Mouse (Mus musculus): Measurements from ENCODE around the gene Kif15. TPM values are rescaled to one million over a fixed set of nuclear protein-coding genes. Genes with fewer than 3 reads are reported as not detected.
A peak's percentile ranks its signal among the peaks of the same experiment; 100 is the strongest.

The Kif15 gene
- polyA plus RNA-seq, 1 experiment from 2014 or later = 36.2 TPM

DNA sequence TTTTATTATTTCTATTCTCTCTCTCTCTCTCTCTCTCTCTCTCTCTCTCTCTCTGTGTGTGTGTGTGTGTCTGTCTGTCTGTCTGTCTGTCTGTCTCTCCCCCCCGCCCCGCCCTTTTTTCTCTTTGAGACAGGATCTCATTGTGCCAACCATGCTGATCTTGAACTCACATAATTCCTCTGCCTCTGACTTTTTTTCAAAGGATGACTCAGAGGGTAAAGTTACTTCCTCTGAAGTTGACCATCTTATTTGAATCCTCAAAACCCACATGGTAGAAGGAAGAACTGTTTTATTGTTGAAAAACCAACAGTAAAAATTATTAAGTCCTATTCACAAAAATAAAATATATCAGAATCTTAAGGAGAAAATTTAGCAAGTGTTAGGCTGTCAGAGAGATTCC, 53.9 kb downstream of the Kif15 start:
- Histone ChIP-seq H3K4me2 (ENCODE audit: low read depth, low read length) (no peak overlapping the region), H3K36me3 (ENCODE audit: control insufficient read depth, insufficient read depth, low read length) (peaks cover 16% of the 10 kb centered on the region), H3K27me3 (ENCODE audit: control insufficient read depth, insufficient read depth, low read length) (no peaks in the 10 kb centered on the region), H3K4me1 (ENCODE audit: control insufficient read depth, insufficient read depth, low read length) (no peaks in the 10 kb centered on the region), H3K27ac (ENCODE audit: low read length) (no peak overlapping the region), H3K4me3 (replicated peaks; ENCODE audit: low read length) (no peak overlapping the region), H3K9me3 (replicated peaks; ENCODE audit: control insufficient read depth, low read length) (no peaks in the 10 kb centered on the region), H3K9ac (ENCODE audit: low read length) (no peak overlapping the region)
- no peak for ATAC-seq (ENCODE audit: insufficient read depth, low FRiP score)
- 97% methylated on average over 2 of the region's 2 CpGs for WGBS

DNA sequence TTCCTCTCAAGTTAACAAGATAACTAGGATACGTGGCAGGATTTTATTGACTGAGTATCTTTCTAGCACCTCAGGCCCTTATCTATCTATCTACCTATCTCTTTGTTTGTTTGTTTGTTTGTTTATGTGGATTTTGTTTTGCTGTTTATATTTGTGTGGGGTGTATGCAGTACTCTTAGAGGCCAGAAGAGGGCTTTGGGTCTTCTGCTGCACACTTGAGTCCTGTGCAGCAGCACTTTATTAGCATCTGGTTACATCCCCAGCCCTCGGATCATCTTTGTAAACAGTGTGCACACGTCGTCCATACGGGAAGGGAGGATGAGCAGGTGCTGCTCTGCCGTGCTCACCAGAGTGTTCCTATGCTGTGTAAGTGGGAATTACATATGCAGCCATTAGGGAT, 55.2 kb downstream of the Kif15 start:
- Histone ChIP-seq H3K9ac (ENCODE audit: low read length) (no peak overlapping the region), H3K4me1 (ENCODE audit: control insufficient read depth, insufficient read depth, low read length) (no peaks in the 10 kb centered on the region), H3K27me3 (ENCODE audit: control insufficient read depth, insufficient read depth, low read length) (no peaks in the 10 kb centered on the region), H3K27ac (ENCODE audit: low read length) (no peak overlapping the region), H3K4me3 (replicated peaks; ENCODE audit: low read length) (no peak overlapping the region), H3K4me2 (ENCODE audit: low read depth, low read length) (no peak overlapping the region), H3K36me3 (ENCODE audit: control insufficient read depth, insufficient read depth, low read length) (peaks cover 16% of the 10 kb centered on the region), H3K9me3 (replicated peaks; ENCODE audit: control insufficient read depth, low read length) (no peaks in the 10 kb centered on the region)
- no peak for ATAC-seq (ENCODE audit: insufficient read depth, low FRiP score)
- WGBS = 72% methylated on average over 6 of the region's 6 CpGs

DNA sequence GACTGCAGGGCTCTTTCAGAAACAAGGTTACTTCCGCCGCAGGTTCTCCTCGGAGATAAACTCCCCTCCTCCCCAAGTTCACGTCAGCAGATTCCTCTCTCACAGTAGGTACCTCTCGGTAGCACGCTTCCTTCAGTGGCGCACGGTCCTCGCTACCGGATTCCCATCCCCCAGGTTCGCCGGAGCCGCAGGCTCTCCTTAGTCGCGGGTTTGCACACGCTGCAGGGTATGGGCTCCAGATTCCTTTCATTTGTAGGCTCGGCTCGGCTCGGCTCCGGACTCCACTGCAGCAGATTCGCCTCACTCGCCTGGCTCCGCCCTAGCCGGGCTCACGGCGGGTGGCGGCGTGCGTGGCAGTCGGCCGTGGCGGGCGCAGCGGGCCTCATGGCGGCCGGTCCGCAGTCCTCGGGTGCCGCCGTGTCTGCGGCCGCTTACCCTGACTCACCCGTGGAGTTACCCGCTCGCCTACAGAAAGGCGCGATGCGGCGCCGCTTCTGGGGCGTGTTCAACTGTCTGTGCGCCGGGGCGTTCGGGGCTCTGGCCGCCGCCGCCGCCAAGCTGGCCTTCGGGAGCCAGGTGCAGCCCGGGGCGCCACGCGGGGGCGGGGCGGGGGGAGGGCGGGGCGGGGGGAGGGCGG, 70.3 kb downstream of the Kif15 start, which contains the start of gene Tmem42:
Gene Tmem42 (plus strand): TSS at position 332 of the 637 bp plus-strand sequence.
- peak; percentile 99 for ATAC-seq (ENCODE audit: insufficient read depth, low FRiP score)
- Histone ChIP-seq H3K36me3 (ENCODE audit: control insufficient read depth, insufficient read depth, low read length) (no peaks in the 10 kb centered on the region), H3K9me3 (replicated peaks; ENCODE audit: control insufficient read depth, low read length) (no peaks in the 10 kb centered on the region), H3K27ac (ENCODE audit: low read length) (peak within 1 kb of the TSS; percentile 93), H3K4me3 (replicated peaks; ENCODE audit: low read length) (peak within 1 kb of the TSS; percentile 81), H3K9ac (ENCODE audit: low read length) (peak within 1 kb of the TSS; percentile 89), H3K4me1 (ENCODE audit: control insufficient read depth, insufficient read depth, low read length) (0 out of 2 replicates have a peak, but pooled peaks cover 10% of the 10 kb centered on the region), H3K4me2 (ENCODE audit: low read depth, low read length) (peak within 1 kb of the TSS; percentile 65), H3K27me3 (ENCODE audit: control insufficient read depth, insufficient read depth, low read length) (no peaks in the 10 kb centered on the region)
- under 1% methylated on average over 51 of the region's 69 CpGs for WGBS

DNA sequence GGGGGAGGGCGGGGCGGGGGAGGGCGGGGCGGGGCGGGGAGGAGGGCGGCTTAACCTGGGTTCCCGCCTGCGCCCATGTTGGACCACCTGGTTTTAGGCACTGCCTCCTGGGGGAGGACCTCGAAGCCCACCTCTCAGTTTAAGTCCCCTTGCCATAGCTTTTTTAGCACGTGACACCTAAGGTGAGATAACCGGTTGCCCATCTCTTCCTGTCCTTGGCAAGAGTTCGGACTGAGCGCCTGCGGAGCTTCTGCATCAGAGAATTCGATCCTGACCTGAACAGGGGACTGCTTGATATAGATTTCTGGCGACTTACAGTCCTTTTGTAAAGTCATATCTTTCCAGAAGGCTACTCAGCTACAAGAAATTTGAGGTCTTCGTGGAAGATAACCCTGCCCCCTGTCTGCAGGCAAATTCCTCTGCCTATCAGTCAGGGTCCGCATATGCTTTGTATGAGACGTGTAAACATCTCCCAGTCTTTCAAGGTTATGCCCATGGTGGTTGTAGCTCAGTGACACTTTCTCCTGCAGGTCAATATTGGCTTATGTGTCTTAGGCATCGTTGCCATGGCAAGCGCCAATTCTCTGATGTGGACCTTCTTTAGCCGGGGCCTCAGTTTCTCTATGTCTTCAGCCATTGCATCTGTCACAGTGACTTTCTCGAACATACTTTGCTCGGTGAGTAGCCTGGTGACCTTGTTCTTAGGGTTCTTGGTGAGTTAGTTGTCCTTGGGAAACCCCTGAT, 71.0 kb downstream of the Kif15 start:
- no peak for ATAC-seq (ENCODE audit: insufficient read depth, low FRiP score)
- peak overlapping the region; percentile 89; the same call in 1 of the 2 replicates for H3K9ac ChIP-seq (ENCODE audit: low read length)
- WGBS = 32% methylated on average over 19 of the region's 24 CpGs

DNA sequence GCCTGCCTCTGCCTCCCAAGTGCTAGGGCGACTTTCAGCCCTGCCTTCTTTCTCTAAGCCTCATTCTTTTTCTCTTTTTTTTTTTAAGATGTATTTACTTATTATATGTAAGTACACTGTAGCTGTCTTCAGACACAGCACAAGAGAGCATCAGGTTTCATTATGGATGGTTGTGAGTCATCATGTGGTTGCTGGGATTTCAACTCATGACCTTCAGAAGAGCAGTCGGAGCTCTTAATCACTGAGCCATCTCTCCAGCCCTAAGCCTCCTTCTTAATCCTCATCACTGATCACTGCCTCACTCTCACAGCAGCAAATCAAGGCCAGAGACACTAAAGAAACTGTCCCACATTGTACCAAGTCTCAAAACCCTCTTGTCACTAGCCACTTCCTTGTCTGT, 73.4 kb downstream of the Kif15 start:
- WGBS = 82% methylated on average over 2 of the region's 2 CpGs
- Histone ChIP-seq H3K4me2 (ENCODE audit: low read depth, low read length) (no peak overlapping the region), H3K9me3 (replicated peaks; ENCODE audit: control insufficient read depth, low read length) (no peaks in the 10 kb centered on the region), H3K4me3 (replicated peaks; ENCODE audit: low read length) (no peak overlapping the region), H3K27me3 (ENCODE audit: control insufficient read depth, insufficient read depth, low read length) (no peaks in the 10 kb centered on the region), H3K36me3 (ENCODE audit: control insufficient read depth, insufficient read depth, low read length) (no peaks in the 10 kb centered on the region), H3K4me1 (ENCODE audit: control insufficient read depth, insufficient read depth, low read length) (0 out of 2 replicates have a peak, but pooled peaks cover 9% of the 10 kb centered on the region), H3K9ac (ENCODE audit: low read length) (no peak overlapping the region), H3K27ac (ENCODE audit: low read length) (no peak overlapping the region)
- ATAC-seq (ENCODE audit: insufficient read depth, low FRiP score) = no peak

More for the DNA sequence above, 71.0 kb downstream of the Kif15 start:
- Histone ChIP-seq H3K27me3 (ENCODE audit: control insufficient read depth, insufficient read depth, low read length) (no peaks in the 10 kb centered on the region), H3K9me3 (replicated peaks; ENCODE audit: control insufficient read depth, low read length) (no peaks in the 10 kb centered on the region), H3K36me3 (ENCODE audit: control insufficient read depth, insufficient read depth, low read length) (no peaks in the 10 kb centered on the region), H3K27ac (ENCODE audit: low read length) (no peak overlapping the region), H3K4me1 (ENCODE audit: control insufficient read depth, insufficient read depth, low read length) (0 out of 2 replicates have a peak, but pooled peaks cover 10% of the 10 kb centered on the region), H3K4me3 (replicated peaks; ENCODE audit: low read length) (peak overlapping the region; percentile 81), H3K4me2 (ENCODE audit: low read depth, low read length) (peak overlapping the region; percentile 65)

DNA sequence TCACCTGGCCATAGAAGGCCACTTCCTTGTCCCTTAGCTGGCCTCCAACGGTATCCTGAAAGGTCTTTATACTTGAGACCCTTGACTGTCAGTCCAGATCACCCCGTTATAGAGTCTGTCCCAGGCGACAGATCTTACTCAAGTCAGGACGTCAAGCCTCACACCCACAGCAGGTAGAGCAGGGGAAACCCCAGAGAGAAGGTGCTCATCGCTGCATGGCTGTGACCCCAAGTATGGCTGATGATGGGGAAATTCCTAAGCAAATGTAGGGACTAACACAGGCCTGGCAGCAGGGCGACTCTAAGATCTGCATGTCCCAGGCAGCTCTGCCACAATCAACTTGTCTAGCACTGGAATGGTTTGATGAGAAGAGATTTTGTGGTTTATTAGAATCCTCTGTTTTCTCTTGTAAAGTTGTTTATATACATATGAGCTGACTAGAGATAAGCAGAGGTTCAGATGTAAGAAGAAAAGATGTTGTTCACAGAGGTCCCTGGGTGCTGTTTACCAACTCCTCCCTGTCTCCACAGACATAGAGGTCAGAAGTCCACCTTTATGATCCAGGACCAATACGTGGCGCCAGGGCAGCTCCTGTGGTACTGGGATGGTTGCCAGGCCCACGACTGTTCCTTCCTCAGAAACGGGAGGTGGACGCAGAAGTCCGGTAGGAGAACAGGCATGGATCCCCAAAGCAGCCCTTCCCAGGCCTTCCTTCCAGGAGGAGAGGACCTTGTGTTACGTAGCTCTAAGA, 80.8 kb downstream of the Kif15 start:
- H3K4me2 ChIP-seq (ENCODE audit: low read depth, low read length) = no peak overlapping the region
- no peak for ATAC-seq (ENCODE audit: insufficient read depth, low FRiP score)
- H3K27me3 ChIP-seq (ENCODE audit: control insufficient read depth, insufficient read depth, low read length) = no peaks in the 10 kb centered on the region
- H3K4me1 ChIP-seq (ENCODE audit: control insufficient read depth, insufficient read depth, low read length) = no peaks in the 10 kb centered on the region
- H3K27ac ChIP-seq (ENCODE audit: low read length) = no peak overlapping the region
- no peak overlapping the region for H3K4me3 ChIP-seq (replicated peaks; ENCODE audit: low read length)
- no peaks in the 10 kb centered on the region for H3K36me3 ChIP-seq (ENCODE audit: control insufficient read depth, insufficient read depth, low read length)
- H3K9me3 ChIP-seq (replicated peaks; ENCODE audit: control insufficient read depth, low read length) = no peaks in the 10 kb centered on the region
- WGBS = 77% methylated on average over 13 of the region's 13 CpGs
- H3K9ac ChIP-seq (ENCODE audit: low read length) = no peak overlapping the region

DNA sequence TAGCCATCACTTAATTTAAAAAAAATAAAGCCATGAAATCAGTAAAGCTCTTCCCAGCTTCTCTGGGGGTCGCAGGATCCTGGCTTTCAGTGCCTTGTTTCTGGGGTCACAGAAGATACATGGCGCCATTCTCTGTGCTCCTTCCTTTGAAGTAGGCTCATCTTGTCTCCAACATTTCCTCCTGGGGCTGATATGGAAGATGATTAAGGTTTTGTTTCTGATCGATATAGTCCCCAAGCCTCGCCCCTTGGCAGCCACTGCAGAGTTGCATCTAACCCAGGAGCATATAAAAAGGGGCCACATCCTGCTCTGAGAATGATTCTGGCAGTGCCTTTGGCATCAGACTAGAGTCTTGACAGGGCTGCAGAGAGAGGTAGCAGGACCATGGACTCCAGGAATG, 83.6 kb downstream of the Kif15 start, which contains the start of gene Tgm4:
Gene Tgm4 (plus strand): TSS at position 301 of the 400 bp plus-strand sequence.
- Histone ChIP-seq H3K27ac (ENCODE audit: low read length) (no peak within 1 kb of the TSS), H3K4me3 (replicated peaks; ENCODE audit: low read length) (no peak within 1 kb of the TSS), H3K9ac (ENCODE audit: low read length) (no peak within 1 kb of the TSS), H3K9me3 (replicated peaks; ENCODE audit: control insufficient read depth, low read length) (no peaks in the 10 kb centered on the region), H3K4me1 (ENCODE audit: control insufficient read depth, insufficient read depth, low read length) (no peaks in the 10 kb centered on the region), H3K36me3 (ENCODE audit: control insufficient read depth, insufficient read depth, low read length) (no peaks in the 10 kb centered on the region), H3K4me2 (ENCODE audit: low read depth, low read length) (no peak within 1 kb of the TSS), H3K27me3 (ENCODE audit: control insufficient read depth, insufficient read depth, low read length) (no peaks in the 10 kb centered on the region)
- WGBS = 80% methylated on average over 4 of the region's 4 CpGs
- ATAC-seq (ENCODE audit: insufficient read depth, low FRiP score) = no peak

DNA sequence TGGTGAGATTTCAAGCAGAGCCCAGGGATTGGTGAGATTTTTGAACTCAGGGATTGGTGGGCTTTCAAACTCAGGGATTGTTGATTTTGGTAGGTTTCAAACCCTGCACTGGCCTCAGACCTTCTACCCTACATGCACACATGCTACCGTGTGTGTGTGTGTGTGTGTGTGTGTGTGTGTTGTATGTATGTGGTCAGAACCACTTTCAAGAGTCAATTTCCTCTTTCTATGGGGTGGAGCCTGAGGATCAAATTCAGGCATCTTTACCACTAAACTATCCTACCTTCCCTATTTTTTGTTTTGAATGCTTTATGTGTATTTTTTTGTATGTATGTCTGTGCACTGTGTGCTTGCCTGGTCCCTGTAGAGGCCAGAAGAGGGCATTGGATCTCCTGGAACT, 96.8 kb downstream of the Kif15 start:
- no peak for ATAC-seq (ENCODE audit: insufficient read depth, low FRiP score)
- Histone ChIP-seq H3K36me3 (ENCODE audit: control insufficient read depth, insufficient read depth, low read length) (no peaks in the 10 kb centered on the region), H3K9ac (ENCODE audit: low read length) (no peak overlapping the region), H3K4me1 (ENCODE audit: control insufficient read depth, insufficient read depth, low read length) (no peaks in the 10 kb centered on the region), H3K9me3 (replicated peaks; ENCODE audit: control insufficient read depth, low read length) (no peaks in the 10 kb centered on the region), H3K27ac (ENCODE audit: low read length) (no peak overlapping the region), H3K4me3 (replicated peaks; ENCODE audit: low read length) (no peak overlapping the region), H3K4me2 (ENCODE audit: low read depth, low read length) (no peak overlapping the region), H3K27me3 (ENCODE audit: control insufficient read depth, insufficient read depth, low read length) (no peaks in the 10 kb centered on the region)
- 69% methylated on average over 1 of the region's 1 CpGs for WGBS

All from stomach, embryonic 16.5 days (tissue).